In genomic region chr16:16498798-16499197, GRCm38 (mm10) we compare ENCODE assay signal across 7 mouse cellular contexts.
DNase-seq lines count a peak whose midpoint lies in the region.

No protein-coding gene starts in this region.

- DNase-seq in layer of hippocampus, adult 11-12 months (ENCODE audit: low spot score): peak; percentile 16
- DNase-seq in layer of hippocampus, postnatal 25 days (ENCODE audit: extremely low spot score in 1 of 2, low spot score in 1 of 2): no peak
- DNase-seq in cerebellum, adult 18-20 months: peak; percentile 64 to 76
- peak; percentile 53 to 58 for DNase-seq in cerebellum, postnatal 36 days
- DNase-seq in heart, postnatal 4 days: peak; percentile 77
- no peak for DNase-seq in spleen, postnatal 36 days (ENCODE audit: low spot score in 2 of 2)
- DNase-seq in spleen, postnatal 14 days (ENCODE audit: low spot score in 2 of 2): no peak

Comparison
In these comparisons a context has a peak if more than half of its experiments do, and no peak if none do; other contexts are left out.
1. DNase-seq: peak in layer of hippocampus, adult 11-12 months (single experiment), cerebellum, adult 18-20 months (2 of 2), cerebellum, postnatal 36 days (2 of 2) and heart, postnatal 4 days (single experiment); none in layer of hippocampus, postnatal 25 days (0 of 2), spleen, postnatal 36 days (0 of 2) and spleen, postnatal 14 days (0 of 2).